Mouse (Mus musculus): ENCODE results near the gene Ddx3x. TPM values are rescaled to one million over a fixed set of nuclear protein-coding genes. Genes with fewer than 3 reads are reported as not detected.
"Not testable (repeated sequence)": the region's sequence is repeated elsewhere in the genome, so short reads cannot be mapped to it uniquely, and the experiment has no call there.

The Ddx3x gene
- 100 to 1,000 TPM; 274 to 532 TPM for total RNA-seq (2021)
- polyA plus RNA-seq (2012; rRNA removed) = 8.2 and 12.0 TPM in 2 replicates
- long read RNA-seq, full-length matches to known transcripts = 9 of 20 reads
- long read RNA-seq, partial matches to known transcripts = 8 of 20 reads
- long read RNA-seq, other reads (novel, unspliced or antisense) = 3 of 20 reads

DNA sequence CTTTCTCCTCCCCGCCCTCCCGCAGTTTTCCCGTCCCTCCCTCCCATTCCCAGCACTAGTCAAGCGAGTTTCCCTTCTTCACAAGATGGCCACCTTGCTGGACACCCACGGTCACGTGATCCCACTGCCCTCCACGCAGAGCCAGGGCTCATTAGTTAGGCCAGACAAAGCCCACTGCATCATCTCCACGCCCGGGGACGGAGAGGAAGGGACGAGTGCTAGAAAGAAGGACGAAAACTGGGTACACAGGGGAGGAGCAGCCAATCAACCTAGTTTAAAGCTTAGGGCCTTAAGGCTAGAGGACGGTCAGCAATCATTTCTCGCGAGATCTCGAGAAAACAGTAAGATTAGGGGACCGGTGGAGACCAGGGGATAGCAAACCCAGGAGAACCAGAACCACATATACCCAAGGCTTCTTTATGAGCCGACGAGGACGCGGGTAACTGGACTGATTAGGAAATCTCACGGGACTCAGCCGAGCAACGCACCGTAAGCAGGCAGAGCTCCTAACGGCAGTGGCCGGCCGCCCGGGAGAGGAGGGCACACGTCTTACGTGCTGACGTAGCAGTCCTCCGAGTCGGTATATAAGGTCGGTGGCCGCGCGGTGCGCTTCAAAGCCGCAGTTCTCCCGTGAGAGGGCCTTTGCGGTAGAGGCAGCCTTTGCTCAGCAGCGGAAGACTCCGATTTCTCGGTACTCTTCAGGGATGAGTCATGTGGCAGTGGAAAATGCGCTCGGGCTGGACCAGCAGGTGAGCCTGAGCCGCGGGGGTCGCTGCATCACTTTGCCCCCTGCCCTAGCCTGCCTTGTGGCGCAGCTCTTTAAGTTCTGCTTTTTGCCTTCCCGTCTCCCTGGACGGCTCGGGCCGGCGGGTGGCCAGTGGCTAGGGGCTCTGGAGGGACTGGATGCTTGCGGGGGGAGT is at the start of gene Ddx3x:
Gene Ddx3x, plus strand, starts transcription at position 562 of the 920 bp plus-strand sequence.
- peak; percentile 96 for DNase-seq

DNA sequence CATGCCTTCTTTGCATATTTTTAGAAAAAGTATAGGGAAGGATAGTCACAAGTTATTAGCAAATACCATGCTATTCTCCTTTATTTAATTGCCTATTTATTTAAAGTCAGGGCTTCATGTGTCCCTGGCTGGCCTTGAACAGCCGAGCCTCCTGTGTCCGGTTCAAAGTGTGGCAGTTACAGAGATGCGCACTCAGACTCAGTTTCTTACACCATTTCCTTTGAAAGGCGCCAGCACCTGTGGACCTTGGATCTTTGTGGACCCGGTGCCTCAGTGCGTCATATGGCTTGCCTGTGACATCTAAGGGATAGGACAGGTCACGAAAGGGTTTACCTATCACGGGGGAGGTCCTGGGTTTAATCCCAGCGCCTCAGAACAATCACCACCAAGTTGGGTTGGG is 49.5 kb upstream of the Ddx3x start:
- no peak for DNase-seq

DNA sequence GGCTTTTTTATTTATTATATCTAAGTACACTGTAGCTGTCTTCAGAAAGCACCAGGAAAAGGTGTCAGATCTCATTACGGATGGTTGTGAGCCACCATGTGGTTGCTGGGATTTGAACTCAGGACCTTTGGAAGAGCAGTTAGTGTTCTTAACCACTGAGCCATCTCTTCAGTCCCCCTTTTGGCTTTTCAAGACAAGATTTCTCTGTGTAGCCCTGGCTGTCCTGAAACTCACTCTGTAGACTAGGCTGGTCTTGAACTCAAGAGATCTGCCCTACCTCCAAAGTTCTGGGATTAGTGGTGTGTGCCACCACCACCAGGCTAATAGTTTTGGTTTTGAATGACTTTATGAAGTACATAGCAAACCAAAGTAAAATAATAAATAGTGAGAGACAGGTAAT is 47.9 kb upstream of the Ddx3x start:
- not testable (repeated sequence) for DNase-seq

DNA sequence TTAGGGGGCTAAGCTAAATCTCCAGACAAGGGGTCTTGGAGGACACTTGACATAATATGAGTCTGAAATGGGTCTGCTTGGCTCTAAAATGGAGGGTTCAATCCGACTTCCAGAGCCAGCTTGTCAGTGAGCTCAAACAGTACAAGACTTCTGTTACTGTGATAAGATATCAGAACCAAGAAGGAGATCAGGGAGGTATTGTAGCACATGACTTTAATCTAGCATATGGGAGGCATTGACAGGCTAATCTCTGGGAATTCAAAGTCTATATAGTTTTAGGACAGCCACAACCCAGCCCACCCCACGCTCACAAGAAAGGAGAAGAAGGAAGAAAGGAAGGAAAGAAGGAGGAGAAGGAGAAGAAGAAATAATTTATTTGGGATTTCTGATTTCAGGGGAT is 47.1 kb upstream of the Ddx3x start:
- DNase-seq = no peak

DNA sequence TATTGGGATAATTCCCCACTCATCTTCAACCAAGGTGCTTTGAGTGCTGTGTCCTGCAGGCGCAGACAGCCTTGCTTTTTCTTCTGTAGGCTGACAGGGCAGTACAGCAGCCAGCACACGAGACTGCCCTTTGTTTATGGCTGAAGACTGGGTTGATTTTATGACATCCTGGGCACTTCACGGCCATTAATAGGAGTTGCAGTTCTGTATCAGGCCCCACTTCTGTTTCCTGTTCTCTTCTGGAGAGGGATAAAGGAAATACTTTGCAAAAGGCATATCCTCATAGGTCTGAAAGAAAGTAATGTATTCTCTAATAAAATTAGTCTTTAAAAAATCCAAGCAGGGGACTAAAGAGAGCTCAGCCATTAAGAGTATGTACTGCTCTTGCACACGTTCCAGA is 46.1 kb upstream of the Ddx3x start:
- DNase-seq = no peak

DNA sequence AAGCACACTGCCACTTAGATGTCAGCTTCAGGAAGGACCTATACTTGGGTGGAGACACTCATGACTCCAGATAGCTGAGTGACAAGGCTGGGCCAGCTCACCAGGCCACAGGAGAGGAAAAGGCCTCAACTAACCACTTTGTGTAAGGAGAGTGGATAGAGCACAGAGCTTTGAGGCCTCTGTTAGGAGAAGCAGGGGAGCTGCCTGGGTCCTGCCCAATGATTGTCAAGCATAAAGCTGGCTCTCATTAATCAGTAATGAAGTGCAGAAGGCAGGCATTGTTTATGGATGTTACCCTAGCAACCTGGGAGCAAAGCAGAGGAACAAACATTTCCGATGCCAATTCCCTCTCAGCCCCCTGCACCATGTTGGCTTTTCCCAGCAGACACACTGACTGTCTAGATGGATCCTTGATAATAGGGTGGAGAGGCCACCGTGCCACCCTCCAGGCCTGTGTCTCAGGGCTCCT is 44.6 kb upstream of the Ddx3x start:
- DNase-seq = no peak

DNA sequence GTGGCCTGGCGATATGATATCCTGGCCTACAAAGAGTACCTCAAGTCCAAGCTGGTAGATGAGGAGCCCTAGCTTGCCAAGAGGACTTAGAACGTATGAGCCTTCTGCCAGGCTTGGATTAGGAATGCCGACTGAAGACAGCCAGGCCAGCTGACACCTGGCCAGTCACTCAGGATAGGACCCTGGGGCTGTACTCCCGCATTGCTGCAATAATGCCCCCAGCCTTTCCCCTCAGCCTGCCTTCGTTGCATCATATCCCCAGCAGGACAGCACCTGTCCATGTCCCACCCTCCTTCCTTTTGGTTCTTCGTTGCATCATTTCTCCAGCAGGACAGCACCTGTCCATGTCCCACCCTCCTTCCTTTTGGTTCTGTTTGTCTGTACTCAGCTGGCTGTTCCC is 41.3 kb upstream of the Ddx3x start:
- DNase-seq = no peak

DNA sequence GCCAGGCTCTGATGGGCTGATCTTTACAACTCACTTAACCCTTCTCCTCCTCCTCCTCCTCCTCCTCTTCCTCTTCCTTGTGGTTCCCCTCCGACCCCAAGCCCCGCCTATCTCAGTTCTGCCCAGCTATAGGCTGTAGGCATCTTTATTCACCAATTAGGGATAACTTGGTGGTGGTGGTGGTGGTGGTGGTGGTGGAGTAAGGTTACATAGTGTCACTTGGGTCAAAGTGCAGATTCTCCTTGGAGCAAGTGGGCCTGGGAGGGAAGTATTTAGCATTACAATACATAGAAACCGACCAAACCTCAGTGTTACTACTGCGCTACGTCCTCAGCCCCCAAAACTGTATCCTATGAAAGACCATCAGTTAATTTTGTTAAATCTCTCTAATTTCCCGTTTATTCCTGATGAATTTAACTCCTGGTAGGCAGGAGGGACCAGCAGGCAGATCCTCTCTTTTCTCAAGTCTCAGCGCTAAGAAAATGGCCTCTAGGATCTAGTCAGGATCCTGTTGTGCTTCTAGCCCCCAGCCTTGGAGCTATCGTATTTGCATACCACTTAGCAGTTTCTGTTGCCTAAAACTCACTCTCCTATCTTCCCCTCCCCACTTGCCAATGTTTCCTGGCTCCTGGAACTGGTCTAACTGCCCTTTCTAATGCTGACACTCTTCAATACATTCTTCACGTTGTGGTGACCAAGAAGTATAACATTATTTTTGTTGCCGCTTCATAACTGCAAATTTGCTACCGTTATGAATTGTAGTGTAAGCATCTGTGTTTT is 39.9 kb upstream of the Ddx3x start:
- DNase-seq = no peak

DNA sequence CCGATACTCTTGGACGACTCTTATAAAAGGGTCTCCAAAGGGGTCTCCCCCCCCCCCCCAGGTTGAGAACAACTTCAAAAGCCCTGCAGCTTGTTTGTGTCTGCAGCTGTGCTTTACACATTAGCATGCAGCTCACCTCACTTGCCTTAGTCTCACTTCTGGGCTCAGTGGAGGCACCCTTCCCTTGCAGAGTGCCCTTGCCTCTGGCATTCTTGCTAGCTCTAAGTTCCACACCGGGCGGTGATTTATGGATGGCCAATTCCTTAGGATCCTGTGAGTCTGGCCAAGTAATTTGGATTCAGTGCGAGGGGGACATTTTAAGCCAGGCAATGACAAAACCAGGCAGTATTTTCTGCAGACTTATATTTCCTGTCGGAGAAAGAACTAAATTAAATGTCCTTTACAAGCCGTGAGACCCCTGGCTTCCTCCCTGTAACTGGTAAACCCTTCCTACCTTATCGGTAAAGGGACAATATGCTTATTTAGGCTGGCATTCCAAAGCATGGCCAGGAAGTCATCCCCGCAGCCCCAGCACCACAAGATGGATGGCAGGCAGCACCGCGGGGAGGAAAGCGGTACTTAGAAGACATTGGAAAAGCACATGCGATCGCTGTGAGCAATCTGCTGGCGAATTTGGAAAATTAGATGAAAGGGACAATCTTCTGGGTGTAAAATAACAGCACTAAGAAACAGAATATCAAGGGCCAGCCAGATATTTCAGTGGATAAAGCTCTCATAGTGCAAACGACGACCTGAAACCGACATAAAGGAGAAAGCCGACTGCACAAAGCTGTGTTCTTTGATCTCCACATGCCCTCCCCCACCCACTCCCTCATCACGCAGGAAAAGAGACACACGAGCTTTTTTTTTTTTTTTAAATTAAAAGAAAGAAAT is 39.1 kb upstream of the Ddx3x start:
- peak; percentile 39 for DNase-seq

DNA sequence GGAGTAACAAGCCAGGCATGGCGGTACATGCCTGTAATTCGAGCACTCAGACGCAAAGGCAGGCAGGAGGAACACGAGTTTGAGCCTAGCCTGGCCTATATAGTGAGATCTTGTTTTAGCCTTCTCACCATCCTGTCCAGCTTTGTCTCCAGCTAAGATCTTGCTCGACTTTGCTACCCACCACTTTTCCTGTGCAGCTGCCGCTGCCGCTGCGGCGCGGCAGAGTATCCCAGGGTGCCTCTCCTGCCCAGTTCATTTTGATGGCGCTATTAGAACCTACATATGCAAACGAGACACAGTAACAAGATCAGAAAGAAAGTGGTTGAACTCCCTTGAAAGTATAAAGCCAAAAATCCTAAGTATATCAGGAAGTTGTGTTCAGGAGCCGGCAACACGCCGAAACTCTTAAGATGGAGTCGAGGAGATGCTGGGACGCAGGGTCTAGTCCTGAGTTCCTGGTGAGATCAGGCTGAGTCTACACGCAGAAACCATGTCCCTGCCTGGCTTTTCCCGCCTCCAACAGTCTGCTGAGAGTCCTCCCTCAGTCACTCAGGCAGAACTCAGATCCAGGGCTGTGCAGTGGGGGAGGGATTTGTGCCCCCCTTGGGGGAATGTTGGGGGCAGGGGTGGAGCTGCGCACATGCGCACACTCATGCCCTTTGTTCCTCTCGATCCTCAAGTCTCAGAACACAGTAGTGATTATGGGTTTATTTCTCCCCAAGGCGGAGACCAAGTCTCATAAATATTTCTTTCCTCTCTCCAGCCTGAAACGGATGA is 38.3 kb upstream of the Ddx3x start:
- DNase-seq = peak; percentile 90

DNA sequence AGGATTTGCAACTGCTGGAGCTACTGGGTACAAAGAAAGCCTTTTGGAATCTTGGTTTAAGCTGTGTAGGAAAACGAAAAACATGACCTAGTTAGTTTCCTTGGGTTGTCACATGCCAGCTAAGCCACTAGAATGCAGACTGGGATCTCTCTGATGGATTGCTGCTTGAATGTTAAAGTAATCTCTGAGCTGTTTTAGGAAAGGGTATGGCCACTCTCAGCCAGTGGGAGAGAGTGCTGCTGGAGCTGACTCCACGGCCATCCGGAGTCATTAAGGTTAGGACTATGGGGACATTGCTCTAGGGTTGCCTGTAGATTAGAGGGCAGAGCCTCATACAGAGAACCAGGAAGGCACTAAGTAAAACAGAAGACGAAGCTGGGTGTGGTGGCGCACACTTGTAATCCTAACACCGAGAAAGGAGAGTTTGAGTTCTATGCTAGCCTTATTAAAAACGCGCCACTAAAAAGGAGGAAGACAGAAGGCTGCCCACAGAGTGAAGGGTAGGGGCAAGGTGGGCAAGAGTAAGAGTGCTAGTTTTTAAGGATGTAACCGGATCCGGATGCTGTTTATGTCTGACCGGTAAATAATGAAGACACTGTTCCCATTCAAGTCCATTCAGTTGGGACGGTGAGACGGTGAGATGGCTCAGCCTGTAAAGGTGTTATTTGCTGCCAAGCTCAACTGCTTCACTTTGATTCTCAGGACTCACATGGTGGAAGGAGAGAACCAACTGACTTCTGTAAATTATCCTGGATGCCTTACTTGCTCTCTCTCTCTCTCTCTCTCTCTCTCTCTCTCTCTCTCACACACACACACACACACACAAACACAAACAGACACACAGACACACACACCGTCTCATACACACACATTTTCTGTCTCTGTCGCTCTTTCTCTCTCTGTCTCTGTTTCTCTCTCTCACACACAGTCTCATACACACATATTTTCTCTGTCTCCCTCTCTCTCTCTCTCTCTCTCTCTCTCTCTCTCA is 37.3 kb upstream of the Ddx3x start:
- DNase-seq = no peak

DNA sequence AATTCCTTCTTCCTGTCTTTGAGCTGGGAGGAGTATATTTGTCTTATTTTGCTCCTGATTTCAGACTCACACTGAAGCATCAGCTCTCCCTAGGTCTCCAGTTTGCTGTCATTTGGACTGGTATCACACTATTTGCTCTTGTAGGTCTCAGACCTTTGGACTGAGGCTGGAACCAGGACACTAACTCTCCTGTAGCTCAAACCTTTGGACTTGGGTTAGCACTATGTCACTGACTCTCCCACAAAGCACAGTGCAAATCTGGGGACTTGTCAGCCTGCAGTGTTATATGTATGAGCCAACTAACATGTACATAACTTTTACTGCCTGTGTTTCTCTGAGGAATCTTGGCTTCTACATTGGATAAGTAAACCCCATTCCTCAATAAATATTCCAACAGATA is 36.2 kb upstream of the Ddx3x start:
- DNase-seq = no peak

DNA sequence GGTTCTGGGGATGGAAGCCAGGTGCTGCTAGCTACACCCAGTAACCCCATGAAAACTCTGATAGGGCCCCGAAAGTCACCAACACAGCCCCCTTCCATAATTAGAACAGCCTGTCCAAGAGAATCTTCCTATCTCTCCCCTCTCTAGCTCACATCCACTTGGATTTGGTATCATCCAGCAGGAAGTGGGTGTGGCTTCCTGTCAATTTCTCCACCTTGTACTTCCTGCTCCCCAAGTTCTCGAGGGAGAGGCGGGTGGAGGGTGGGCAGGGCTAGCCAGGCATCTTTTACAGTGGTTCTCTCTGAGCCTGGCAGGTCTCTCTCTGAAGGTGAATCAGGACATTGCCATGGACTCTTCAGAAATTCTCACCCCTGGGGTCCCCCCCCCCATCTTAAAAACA is 35.7 kb upstream of the Ddx3x start:
- DNase-seq = peak; percentile 27

DNA sequence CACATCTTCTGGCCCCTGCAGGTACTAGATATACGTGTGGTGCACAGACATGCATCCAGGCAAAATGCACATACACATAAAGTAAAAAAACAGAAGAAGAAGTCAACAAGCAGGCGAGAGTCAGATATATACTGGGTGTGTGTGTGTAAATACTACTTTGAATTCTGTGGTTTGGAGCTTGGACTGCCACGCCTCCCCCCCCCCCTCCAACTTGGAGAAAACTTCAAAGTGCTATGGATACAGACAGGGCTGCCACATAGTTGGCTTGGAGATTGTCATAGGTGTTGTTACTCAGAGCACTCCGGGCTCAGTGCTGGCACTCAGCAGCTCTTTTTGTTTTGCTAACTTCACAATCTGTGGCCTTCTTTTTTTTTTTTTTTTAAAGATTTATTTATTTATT is 29.1 kb upstream of the Ddx3x start:
- DNase-seq = no peak

DNA sequence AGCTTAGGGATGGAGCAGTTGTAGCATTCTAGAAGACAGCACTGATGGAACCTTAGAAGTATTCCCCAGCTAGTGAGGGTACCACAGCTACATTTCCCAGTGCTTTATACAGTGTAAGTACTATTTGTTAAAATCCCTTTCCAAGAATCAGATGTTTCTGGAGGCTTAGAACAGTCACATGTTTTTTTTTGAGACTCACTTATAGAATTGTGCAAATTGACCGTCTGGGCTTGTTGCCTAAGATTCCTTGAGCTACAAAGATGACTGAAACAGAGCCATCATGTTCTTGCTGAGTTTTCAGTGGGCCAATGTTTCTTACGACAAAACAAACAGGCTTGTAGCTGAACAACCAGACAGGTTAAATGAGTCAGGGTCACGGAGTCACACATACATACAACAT is 26.5 kb upstream of the Ddx3x start:
- DNase-seq = no peak

DNA sequence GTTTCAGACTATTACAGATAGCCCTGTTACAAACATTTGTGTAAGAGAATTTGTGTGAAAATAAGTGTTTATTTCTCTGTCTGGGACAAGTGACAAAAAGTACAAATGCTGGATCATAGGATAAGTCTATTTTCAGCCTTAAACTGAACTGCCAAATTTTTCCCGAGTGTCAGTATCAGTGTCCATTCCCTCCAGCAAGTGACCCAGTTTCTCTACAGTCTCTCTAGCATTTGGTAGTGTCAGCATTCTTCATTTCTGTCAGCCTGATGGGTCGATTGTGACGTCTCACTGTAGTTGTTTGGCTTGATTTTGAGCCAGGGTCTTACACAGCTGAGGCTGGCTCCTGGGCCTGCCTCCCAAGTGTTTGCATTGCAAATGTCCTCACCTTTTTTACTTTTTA is 17.4 kb upstream of the Ddx3x start:
- no peak for DNase-seq

DNA sequence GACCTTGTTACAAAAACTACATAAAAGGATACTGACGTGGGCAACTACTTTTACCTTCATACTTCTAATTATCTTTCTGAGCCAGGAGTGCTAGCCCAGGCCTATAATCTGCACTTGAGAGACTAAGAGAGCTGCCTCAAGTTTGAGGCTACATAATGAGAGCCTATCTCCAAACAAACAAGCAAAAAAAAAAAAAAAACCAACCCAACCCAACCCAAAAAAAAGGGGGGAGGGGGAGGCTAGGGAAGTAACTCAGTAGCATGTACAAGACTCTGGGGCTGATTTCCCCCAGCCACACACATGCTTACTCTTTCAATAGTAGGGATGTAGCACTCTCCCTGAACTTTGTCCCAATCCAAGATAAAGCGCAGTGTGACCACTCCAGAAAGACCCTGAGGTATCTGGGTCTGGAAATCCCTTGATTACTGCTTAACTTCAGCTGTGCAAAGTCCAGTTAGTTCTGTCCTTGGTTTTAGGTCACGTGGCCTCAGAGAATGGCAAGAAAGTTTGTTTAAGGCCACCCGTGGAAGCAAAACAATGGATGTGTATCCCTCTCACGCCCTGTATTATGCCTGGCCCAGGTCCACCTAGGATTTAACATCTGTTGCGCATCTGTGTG is 5.1 kb upstream of the Ddx3x start:
- DNase-seq = no peak

DNA sequence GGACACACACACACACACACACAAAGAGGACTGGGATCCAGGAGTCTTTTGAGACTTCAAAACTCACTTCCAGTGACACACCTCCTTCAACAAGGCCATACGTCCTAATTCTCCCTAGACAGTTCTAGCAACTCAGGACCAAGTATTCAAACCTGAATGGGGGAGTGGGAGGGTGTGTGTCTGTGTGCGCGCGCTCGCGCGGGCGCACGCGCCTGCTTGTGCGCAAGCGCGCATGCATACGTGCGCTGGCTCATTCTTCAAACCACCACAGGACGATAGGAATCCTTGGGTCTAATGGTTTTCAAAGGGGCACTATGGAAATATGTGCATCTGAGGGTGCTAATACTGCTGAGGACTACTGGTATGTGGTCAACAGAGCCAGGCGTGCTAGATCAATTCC is 1.8 kb upstream of the Ddx3x start:
- DNase-seq = no peak

DNA sequence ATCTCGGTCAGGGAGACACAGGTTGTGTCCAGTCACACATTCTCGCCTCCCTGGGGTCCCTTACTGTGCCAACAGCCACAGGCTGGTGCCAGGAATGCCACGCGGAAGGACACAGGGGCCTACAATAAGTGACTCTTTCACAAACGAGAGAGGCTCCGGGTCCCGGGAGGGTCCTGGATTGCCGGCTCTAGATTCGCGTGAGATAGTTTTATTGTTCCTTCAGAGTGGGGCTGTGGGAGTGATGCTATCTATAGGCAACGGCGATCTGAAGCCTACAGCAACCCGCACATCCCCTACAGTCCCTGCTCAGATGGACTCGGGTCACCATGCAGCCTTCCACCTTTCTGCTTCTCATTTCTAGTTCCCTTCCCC is 747 bp upstream of the Ddx3x start:
- DNase-seq = no peak

Measured in adrenal gland, adult 2 months (tissue).